Mouse (Mus musculus) thymus, postnatal 0 days (tissue): Measurements from ENCODE around the gene Cyp27b1. TPM values are rescaled to one million over a fixed set of nuclear protein-coding genes. Genes with fewer than 3 reads are reported as not detected.
"Not testable (repeated sequence)": the region's sequence is repeated elsewhere in the genome, so short reads cannot be mapped to it uniquely, and the experiment has no call there.

Source experiments
- DNase-seq: peaks from one replicate; pipeline ENCODE4 v3.0.0-alpha.2; 2015; ENCODE audit warnings: low spot score
- polyA plus RNA-seq: library from polyadenylated mRNA; unstranded; fragments of >200 nt; fragmentation: Nextera tagmentation; extraction: Ambion mirVana; gene quantifications from 2 replicates; pipeline ENCODE4 v1.2.1, GENCODE M21; 2015

The Cyp27b1 gene
- polyA plus RNA-seq, 1 experiment from 2014 or later, result 0.09 TPM

- no peak for DNase-seq
Observed at GRCm38 (mm10) chr10:127049395-127050118, 1.5 kb downstream of the Cyp27b1 start.

DNA sequence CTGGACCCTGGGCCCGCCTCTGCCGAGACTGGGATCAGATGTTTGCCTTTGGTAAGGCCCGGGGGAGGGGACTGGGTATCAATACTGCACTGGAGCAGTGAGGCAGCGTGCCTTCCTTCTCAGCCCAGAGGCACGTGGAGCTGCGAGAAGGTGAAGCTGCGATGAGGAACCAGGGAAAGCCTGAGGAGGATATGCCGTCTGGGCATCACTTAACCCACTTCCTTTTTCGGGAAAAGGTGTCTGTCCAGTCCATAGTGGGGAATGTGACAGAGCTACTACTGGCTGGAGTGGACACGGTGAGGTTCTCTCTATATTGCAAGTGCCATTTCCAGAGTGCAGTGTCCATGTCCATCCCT lies 2.0 kb downstream of the Cyp27b1 start:
- DNase-seq, result no peak

GRCm38 (mm10) chr10:127054646-127055045 lies 6.6 kb downstream of the Cyp27b1 start:
- no peak for DNase-seq

GRCm38 (mm10) chr10:127055406-127055805 lies 7.4 kb downstream of the Cyp27b1 start:
- no peak for DNase-seq

- DNase-seq, result no peak
Observed at GRCm38 (mm10) chr10:127056490-127056889, 8.4 kb downstream of the Cyp27b1 start.

- DNase-seq, result peak; percentile 75
Observed at GRCm38 (mm10) chr10:127058161-127058560, 10.1 kb downstream of the Cyp27b1 start.

- DNase-seq, result no peak
Observed at GRCm38 (mm10) chr10:127058708-127059107, 10.7 kb downstream of the Cyp27b1 start.

DNA sequence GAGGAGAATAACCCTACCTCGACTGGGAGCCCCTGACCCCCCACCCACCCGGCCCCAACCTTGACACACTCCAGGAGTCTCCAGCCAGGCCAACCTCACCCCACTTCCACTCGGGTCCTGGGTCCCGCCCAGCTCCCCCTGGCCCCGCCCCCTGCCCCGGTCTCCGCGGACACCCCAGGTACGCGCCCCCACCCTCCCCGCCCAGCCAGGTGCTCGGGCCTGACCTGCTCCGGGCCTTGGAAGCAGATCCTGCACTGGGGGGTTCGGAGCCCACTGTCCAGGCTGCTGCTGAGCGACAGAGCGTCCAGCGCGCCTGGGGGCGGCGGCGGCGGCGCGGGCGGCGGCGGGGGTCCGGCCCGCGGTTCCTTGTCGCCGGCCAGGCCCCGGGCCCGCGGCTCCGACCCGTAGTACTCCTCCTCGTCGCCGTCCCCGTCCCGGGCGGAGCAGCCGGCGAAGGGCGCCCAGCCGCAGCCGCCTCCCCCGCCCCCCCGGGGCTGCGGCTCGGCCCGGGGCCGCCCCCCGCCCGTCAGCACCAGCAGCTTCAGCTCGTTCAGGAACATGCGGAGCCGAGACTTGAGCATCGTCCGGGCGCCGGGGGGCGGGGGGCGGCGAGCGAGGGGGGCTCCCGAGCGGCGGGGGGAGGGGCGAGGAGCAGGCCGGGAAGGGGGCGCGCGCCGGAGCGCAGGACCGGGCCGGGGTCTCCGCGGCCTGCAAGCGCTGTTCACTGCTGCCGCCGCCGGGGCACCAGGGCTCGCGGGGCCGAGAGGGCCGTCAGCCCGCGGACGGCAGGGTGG lies 11.3 kb downstream of the Cyp27b1 start:
- no peak for DNase-seq

DNA sequence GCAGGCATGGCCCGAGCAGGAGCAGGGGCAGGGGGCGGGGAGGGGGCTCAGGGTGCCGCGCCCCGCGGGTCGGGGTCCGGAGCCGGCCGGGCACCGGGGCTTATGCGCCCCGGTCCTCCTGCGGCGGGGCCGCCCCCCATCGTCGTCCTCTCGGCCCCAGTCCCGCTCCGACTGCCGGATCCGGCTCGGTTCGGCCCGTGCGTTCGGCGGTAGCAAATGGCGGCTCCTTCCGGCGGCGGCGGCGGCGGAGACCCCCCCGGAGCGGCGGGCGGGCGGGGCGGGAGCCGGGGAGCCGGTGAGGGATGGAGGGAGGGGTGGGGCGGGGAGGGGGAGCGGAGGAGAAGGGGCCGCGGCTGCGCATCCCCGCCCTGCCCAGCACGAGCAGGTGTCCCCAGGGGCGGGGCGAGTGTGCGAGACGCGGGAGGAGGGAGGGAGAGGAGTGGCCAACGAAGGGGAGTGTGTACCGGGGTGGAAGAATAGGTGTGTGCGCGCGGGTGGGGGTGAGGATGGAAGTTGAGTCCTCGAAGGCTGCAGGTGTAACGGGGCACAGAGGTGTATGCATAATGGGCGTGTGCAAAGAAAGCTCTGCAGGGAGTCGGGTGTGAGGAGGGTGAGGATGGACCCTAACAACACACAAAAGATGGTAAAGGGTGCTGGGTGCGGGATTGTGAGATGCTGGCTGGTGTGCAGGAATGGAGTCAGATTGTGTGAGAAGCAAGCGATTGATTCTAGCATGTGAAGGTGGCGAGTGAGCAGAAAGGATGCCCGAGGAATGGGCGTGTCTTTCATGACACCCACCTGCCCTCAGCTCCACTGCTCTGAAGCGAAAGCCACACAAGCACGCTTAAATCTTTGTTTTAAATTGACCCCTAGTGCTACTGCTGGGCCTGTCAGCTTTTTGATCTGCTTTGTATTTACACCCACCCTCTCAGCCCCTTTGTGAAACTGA lies 12.2 kb downstream of the Cyp27b1 start, which contains the start of gene March9:
Gene March9 (minus strand): TSS at position 217 of the 949 bp plus-strand sequence.
- peak; percentile 75 for DNase-seq

DNA sequence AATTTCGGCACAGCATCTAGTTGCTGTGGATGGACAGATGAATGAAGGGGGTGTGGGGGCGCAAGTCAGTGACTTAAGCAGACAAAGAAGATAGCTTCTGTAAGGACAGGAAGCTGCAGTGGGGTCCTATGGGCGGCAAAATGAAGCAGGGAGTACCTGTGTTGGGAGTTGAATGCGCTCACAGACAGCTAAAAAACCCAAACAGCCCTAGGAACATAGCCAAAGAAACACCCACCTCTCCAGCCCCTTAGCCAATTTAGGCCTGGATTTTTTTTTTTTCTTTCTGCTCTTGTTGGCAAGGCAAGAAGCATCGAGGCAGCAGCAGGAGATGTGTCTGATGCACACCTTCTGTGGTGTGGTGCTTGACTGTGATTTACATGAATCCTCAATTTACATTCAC lies 13.0 kb downstream of the Cyp27b1 start:
- no peak for DNase-seq

GRCm38 (mm10) chr10:127061513-127061912 lies 13.5 kb downstream of the Cyp27b1 start:
- DNase-seq, result no peak

- DNase-seq, result not testable (repeated sequence)
Observed at GRCm38 (mm10) chr10:127062101-127062500, 14.1 kb downstream of the Cyp27b1 start.

- DNase-seq, result no peak
Observed at GRCm38 (mm10) chr10:127062503-127062902, 14.5 kb downstream of the Cyp27b1 start.

GRCm38 (mm10) chr10:127063239-127063872 lies 15.3 kb downstream of the Cyp27b1 start, which contains the start of gene Cdk4:
Cdk4 (plus strand) TSS chr10:127063534.
- DNase-seq, result peak; percentile 98

DNA sequence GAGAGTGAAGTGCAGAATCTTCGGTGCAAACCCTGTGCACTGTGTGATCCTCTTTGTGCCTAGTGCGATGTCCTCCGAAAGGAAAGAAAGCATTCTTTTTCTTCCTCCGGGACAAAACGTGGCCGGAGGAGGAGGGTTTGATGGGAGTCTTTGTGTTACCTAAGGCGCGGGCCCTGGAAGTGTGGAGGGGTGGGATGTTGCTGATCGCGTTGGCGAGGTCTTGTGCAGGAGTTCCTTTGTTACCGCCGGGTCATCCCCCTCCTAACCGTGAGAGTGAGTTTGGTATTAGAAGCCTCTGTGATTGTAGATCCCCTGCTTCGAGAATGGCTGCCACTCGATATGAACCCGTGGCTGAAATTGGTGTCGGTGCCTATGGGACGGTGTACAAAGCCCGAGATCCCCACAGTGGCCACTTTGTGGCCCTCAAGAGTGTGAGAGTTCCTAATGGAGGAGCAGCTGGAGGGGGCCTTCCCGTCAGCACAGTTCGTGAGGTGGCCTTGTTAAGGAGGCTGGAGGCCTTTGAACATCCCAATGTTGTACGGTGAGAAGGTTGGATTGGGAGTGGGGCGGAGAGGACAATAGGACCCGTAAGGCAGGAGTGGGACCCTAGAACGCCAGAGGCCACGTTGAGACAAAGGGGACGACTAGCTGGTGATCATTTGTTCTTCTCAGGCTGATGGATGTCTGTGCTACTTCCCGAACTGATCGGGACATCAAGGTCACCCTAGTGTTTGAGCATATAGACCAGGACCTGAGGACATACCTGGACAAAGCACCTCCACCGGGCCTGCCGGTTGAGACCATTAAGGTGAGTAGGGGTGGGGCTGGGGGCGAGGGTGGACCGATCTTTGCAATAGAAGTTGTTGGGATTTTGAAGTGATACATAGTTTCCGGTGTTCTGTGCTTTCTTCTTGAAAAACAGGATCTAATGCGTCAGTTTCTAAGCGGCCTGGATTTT lies 16.1 kb downstream of the Cyp27b1 start:
- DNase-seq, result peak; percentile 15

- DNase-seq, result no peak
Observed at GRCm38 (mm10) chr10:127065981-127066380, 17.9 kb downstream of the Cyp27b1 start.

DNA sequence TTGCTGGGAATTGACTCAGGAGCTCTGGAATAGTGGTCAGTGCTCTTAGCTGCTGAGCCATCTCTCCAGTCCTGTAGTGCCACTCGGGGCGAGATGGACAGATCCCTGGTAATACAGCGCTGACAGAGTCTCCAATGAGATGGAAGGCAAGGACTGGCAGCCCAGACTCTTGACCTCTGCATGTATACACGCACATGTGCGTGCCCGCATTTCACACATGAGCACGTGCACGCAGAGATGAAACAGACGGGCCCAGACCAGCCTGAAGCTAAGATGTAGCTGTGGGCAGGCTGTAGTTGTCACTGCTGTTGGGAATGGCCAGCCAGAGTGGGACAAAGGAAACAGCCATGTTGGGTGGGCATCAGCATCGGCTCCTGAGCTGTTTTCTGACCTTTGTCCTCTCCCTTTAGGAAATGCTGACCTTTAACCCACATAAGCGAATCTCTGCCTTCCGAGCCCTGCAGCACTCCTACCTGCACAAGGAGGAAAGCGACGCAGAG lies 18.5 kb downstream of the Cyp27b1 start:
- no peak for DNase-seq

DNA sequence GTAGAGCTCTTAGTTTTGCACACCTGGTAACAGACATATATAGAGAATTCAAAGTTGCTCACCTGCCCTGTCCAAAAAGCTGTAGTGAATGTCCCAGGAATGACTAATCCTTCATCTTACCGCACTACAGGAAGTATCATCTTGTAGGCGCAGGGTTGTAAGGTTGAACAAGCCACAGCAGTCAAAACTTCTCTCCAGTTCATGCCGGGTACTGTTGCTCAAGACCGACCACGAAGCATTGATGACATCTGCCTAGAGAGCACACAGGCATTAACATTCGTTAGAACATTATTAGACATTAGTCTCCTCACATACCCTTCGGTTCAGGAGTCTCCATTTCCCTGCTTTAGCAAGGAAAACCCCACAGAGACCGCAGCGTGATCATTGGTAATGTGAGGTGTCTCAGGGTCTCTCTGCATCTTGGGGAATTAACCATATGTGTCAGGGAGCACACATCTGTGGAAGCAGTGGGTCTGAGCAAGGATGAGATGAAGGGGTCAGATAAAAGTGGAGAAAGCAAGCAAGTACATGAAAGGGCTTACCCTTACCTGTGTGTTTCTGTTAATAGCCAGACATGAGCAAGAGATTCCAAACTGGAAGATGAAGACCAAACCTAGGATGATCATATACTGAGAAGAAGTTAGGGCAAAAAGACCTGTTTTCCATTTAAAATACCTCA lies 20.4 kb downstream of the Cyp27b1 start:
- DNase-seq, result no peak
